Mouse (Mus musculus): Measurements from ENCODE around the gene Slc35b2.

DNA sequence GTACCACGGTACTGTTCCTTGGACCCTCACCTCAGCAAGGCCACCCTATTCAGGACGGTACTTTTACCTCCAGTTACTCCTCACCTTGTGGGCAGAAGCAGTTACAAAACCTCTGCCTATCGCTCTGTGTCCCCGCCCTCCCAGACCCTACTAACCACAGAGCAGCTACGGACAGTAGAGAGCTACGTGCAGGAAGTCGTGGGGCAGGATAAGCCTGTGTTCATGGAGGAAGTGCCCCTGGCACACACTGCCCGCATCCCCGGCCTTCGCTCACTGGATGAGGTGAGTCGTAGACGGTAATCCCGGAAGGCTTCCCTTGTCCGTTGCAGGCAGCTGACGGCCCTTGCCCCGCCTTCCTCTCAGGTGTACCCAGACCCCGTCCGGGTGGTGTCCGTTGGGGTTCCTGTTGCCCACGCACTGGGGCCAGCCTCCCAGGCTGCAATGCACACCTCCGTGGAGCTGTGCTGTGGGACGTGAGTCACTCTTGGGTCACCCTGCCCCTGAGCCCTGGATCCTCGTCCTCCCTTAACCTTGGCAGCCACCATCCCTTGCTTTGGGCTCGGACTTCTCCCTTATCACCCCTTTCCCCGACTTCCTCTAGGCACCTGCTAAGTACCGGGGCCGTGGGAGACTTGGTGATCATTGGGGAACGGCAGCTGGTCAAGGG is 46.0 kb upstream of the Slc35b2 start:
- TF ChIP-seq CTCF (conservative IDR thresholded peaks at IDR 0.05; ENCODE audit: low read length) (no peak), POU5F1 (IDR thresholded peaks at IDR 0.05; ENCODE audit: borderline replicate concordance, low read length) (no peak)

Measured in E14TG2a.4 (cell line).